Mouse (Mus musculus): ENCODE results near the gene Ugp2. TPM values are rescaled to one million over a fixed set of nuclear protein-coding genes. Genes with fewer than 3 reads are reported as not detected.
"Not testable (repeated sequence)": the region's sequence is repeated elsewhere in the genome, so short reads cannot be mapped to it uniquely, and the experiment has no call there.

Gene Ugp2
- polyA plus RNA-seq, 1 experiment from 2014 or later: 85.2 TPM

DNA sequence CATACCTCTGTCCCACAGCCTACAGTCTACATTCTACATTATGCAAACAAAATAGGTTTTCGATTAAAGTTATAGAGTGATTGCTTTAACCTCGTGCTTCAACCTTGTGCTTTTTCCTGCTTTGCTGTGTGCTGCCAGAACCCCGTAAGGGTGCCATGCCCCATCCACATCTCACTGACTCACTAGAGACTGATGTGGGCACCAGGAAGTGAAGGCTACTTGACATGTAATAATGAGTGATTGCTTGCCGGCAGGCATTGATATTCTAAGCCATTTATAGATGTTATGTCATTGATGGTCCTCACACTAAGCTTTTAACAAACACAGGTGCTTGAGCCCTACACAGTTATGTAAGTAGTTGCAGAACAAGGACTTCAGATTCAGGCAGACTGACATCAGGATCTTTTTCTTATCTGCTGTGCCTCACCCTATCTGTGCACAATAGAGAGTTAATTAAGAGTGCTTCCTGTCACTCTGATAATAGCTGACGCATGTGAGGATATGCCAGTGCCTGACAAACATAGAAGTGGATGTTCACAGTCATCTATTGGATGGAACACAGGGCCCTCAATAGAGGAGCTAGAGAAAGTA lies 63.8 kb downstream of the Ugp2 start:
- DNase-seq (ENCODE audit: low read depth, low spot score) (no peak), ATAC-seq (no peak)
- no peak for TF ChIP-seq CTCF (IDR thresholded peaks at IDR 0.05)
- H3K27me3 ChIP-seq: no peaks in the 10 kb centered on the region
- ChIA-PET POLR2A (no interaction called here), CTCF (interaction anchor here (0.7 to 3.0 kb wide), 6 partner anchors 8 to 20 kb away, joined by 3 to 14 read pairs (median 5); no protein-coding TSS in a partner anchor)
- in situ Hi-C loops (cut with MboI; ENCODE audit: low pct_unique_long_range_greater_than_20kb): no loop called here

DNA sequence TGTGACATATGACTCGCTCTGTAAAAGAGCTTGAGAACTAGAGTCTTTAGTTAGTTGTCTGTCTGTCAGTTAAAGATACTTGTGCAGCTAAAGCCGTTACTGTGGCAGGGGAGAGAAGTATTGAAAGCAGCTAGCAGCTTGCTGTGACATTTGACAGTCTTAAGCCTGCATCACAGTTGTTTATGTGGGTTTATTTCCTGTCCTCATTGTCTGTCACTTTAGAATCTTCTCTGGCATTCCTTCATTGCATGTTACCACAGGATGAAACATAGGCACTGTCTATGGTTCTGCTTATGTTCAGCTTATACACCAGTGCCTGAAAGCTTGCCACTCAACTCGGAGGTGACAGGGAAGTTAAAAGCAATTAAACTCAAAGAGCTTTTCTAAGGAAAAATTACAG lies 67.4 kb downstream of the Ugp2 start:
- H3K27me3 ChIP-seq: no peaks in the 10 kb centered on the region
- no peak for ATAC-seq
- CTCF ChIA-PET: interaction anchor here (0.8 to 1.1 kb wide), 2 partner anchors 14 to 19 kb away, joined by 3 read pairs; no protein-coding TSS in a partner anchor
- in situ Hi-C loops (cut with MboI; ENCODE audit: low pct_unique_long_range_greater_than_20kb): no loop called here
- no peak for DNase-seq (ENCODE audit: low read depth, low spot score)
- POLR2A ChIA-PET: no interaction called here
- no peak for TF ChIP-seq CTCF (IDR thresholded peaks at IDR 0.05)

DNA sequence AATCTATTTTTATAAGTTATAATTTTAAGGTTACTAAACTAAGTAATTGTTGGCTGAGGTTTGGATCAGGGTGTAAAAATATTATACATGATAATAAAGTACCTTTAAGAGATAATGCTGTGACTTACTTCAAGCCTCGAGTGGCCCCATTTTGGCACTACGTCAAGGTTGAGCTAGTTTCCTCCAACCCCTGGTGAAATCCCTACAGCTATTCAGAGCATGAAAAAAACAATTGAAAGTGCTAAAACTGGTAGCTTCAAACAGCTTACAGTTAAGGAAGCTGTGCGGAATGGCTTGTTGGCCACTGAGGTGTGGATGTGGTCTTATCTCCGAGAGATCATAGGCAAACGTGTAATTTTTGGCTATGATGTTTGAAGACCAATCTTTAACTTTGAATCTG lies 75.5 kb downstream of the Ugp2 start:
- ChIA-PET POLR2A (no interaction called here), CTCF (interaction anchor here (0.6 to 1.9 kb wide), 8 partner anchors 9 to 55 kb away, joined by 3 to 5 read pairs (median 3); no protein-coding TSS in a partner anchor)
- DNase-seq (ENCODE audit: low read depth, low spot score) (no peak), ATAC-seq (no peak)
- in situ Hi-C loops (cut with MboI; ENCODE audit: low pct_unique_long_range_greater_than_20kb): no loop called here
- no peak for TF ChIP-seq CTCF (IDR thresholded peaks at IDR 0.05)
- no peaks in the 10 kb centered on the region for H3K27me3 ChIP-seq

DNA sequence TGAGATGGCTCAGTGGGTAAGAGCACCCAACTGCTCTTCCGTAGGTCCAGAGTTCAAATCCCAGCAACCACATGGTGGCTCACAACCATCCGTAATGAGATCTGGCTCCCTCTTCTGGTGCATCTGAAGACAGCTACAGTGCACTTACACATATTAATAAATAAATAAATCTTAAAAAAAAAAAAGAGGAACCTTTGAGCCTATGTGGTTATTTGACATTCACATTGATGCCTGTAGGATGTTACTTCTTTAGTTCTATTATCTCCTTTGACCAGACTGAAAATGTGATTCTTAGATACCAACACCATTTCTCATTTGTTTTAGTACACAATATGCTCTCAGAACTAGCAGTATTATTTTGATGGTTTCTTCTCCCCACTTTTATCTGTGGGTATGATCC lies 82.8 kb downstream of the Ugp2 start:
- ATAC-seq; in situ Hi-C loops (cut with MboI; ENCODE audit: low pct_unique_long_range_greater_than_20kb); DNase-seq (ENCODE audit: low read depth, low spot score); H3K27me3 ChIP-seq; POLR2A ChIA-PET: not testable (repeated sequence)
- CTCF ChIA-PET: interaction anchor here (1.4 kb wide), 1 partner anchor 11 kb away, joined by 4 read pairs; no protein-coding TSS in a partner anchor
- TF ChIP-seq CTCF (IDR thresholded peaks at IDR 0.05): peak; percentile 44

DNA sequence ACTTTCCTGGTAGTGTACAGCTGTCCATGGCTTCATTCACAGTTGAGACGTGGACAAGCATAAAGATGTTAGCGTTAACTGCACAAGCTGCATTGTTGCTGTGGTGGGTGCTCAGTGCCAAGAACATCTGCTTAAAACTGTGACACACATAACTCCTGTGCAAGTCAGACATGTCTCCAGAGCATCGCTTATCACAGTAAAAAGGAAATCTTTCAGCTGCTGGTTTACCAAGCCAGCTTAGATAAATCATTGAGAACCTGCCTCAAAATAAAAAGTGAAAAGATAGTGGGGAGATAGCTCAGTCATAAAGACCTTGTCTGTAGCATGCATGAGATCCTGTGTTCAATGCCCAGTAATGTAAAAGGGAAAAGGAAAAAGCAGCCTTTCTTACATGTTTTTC lies 84.6 kb downstream of the Ugp2 start:
- H3K27me3 ChIP-seq: no peaks in the 10 kb centered on the region
- ChIA-PET POLR2A (no interaction called here), CTCF (interaction anchor here (0.9 to 1.3 kb wide), 2 partner anchors 9 to 33 kb away, joined by 3 to 5 read pairs; no protein-coding TSS in a partner anchor)
- DNase-seq (ENCODE audit: low read depth, low spot score): no peak
- TF ChIP-seq CTCF (IDR thresholded peaks at IDR 0.05): no peak
- ATAC-seq: no peak
- in situ Hi-C loops (cut with MboI; ENCODE audit: low pct_unique_long_range_greater_than_20kb): no loop called here

DNA sequence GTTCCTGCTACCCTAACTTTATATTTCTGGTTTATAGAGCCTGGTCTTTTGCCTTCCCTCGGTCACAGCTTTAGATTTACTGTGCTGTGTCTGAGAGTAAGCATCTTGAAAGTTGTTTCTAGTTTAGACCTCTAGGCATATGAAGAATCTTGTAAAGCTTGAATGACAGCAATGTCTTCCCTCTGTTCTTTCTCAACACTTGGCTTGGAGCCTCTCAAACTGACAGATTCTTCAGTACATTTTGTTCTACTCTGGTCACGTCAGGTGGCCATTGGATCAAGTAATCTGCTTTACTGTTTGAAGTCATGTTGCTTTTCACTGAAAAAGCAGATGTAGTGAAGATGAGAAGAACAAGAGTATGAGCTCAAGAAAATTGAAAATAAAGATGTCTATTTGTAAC lies 94.8 kb downstream of the Ugp2 start:
- DNase-seq (ENCODE audit: low read depth, low spot score) (no peak), ATAC-seq (no peak)
- in situ Hi-C loops (cut with MboI; ENCODE audit: low pct_unique_long_range_greater_than_20kb): no loop called here
- CTCF ChIA-PET: interaction anchor here (1.1 kb wide), 1 partner anchor 24 kb away, joined by 3 read pairs; no protein-coding TSS in a partner anchor
- TF ChIP-seq CTCF (IDR thresholded peaks at IDR 0.05): no peak
- H3K27me3 ChIP-seq: no peaks in the 10 kb centered on the region
- POLR2A ChIA-PET: interaction anchor here (0.7 to 0.8 kb wide), 2 partner anchors 9 to 262 kb away, joined by 3 to 4 read pairs; no protein-coding TSS in a partner anchor

Other genes starting within 250 kb of the Ugp2 start
- 33.2 TPM for gene Vps54, start 131.9 kb downstream of the Ugp2 start, polyA plus RNA-seq (2021)
- gene Wdpcp, start 201.0 kb upstream of the Ugp2 start, polyA plus RNA-seq (2021): 19.3 TPM
- gene Mdh1, start 201.2 kb upstream of the Ugp2 start, polyA plus RNA-seq (2021): 739 TPM